Mouse (Mus musculus) spleen, postnatal 36 days (tissue): ENCODE data around the gene Unc5c.

Experiments
- DNase-seq, 2 experiments: peaks; one replicate each; pipeline ENCODE4 v3.0.0; 2022; ENCODE audit warnings: low spot score in 2 of 2, mixed read lengths in 1 of 2

Gene Unc5c

GRCm38 (mm10) chr3:141509772-141510171 is 44.8 kb downstream of the Unc5c start:
- no peak for DNase-seq

- DNase-seq: no peak
Measured at GRCm38 (mm10) chr3:141511253-141512038, 46.4 kb downstream of the Unc5c start.

GRCm38 (mm10) chr3:141528751-141529150 is 63.7 kb downstream of the Unc5c start:
- no peak for DNase-seq

- no peak for DNase-seq
Measured at GRCm38 (mm10) chr3:141529599-141529998, 64.6 kb downstream of the Unc5c start.

- no peak for DNase-seq
Measured at GRCm38 (mm10) chr3:141533861-141534260, 68.8 kb downstream of the Unc5c start.

- no peak for DNase-seq
Measured at GRCm38 (mm10) chr3:141536857-141537256, 71.8 kb downstream of the Unc5c start.

- DNase-seq: no peak
Measured at GRCm38 (mm10) chr3:141538120-141538519, 73.1 kb downstream of the Unc5c start.

GRCm38 (mm10) chr3:141540749-141541148 is 75.7 kb downstream of the Unc5c start:
- no peak for DNase-seq

GRCm38 (mm10) chr3:141547341-141547814 is 82.4 kb downstream of the Unc5c start:
- no peak for DNase-seq

- no peak for DNase-seq
Measured at GRCm38 (mm10) chr3:141549661-141550060, 84.6 kb downstream of the Unc5c start.

GRCm38 (mm10) chr3:141552960-141553359 is 87.9 kb downstream of the Unc5c start:
- no peak for DNase-seq

GRCm38 (mm10) chr3:141557072-141557471 is 92.1 kb downstream of the Unc5c start:
- no peak for DNase-seq

- DNase-seq: no peak
Measured at GRCm38 (mm10) chr3:141575076-141575688, 110.2 kb downstream of the Unc5c start.

- DNase-seq: no peak
Measured at GRCm38 (mm10) chr3:141577382-141577781, 112.4 kb downstream of the Unc5c start.

GRCm38 (mm10) chr3:141581190-141581891 is 116.3 kb downstream of the Unc5c start:
- no peak for DNase-seq

- DNase-seq: no peak
Measured at GRCm38 (mm10) chr3:141581892-141582214, 116.8 kb downstream of the Unc5c start.

- DNase-seq: no peak
Measured at GRCm38 (mm10) chr3:141583180-141583579, 118.2 kb downstream of the Unc5c start.

- DNase-seq: no peak
Measured at GRCm38 (mm10) chr3:141589392-141590012, 124.5 kb downstream of the Unc5c start.

GRCm38 (mm10) chr3:141593249-141593648 is 128.2 kb downstream of the Unc5c start:
- no peak for DNase-seq

- DNase-seq: no peak
Measured at GRCm38 (mm10) chr3:141594120-141594519, 129.1 kb downstream of the Unc5c start.

GRCm38 (mm10) chr3:141595073-141595472 is 130.1 kb downstream of the Unc5c start:
- no peak for DNase-seq

GRCm38 (mm10) chr3:141596461-141596860 is 131.4 kb downstream of the Unc5c start:
- no peak for DNase-seq
